Mouse (Mus musculus): ENCODE results near the gene Poc1a.

Gene Poc1a

DNA sequence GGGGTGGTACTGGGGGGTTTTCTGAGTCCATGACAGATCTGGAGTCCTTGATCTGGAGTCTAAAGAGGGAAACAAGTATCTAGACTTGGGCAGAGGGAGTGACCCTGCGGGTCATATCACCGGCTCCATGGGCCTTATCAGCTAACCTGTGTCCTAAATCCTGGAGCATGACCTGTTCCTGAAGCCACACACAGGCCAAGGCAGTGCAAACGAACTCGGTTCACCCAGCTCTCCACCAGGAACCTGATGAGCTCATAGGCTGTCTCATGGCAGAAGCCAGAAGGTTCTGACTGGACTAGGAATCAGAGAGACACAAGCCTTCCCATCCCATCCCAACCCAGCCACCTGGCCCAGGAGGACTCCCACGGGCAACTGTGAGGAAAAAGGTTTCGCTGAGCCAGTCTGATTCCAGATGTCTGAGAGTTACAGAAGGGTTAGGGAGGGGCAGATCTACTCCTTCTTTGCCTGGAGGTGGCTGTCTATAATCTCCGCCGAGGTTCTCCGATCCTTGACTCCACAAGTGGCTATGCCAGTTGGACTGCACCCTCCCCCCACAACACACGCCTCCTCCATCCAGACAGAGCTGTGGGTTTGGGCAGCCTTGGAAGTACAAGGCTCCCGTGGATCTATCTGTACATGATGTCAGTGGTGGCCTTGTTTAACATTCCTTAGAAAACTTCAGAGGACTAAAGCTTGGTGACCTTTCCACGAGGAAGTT is 15.3 kb upstream of the Poc1a start:
- DNase-seq (ENCODE audit: low spot score), result no peak

DNA sequence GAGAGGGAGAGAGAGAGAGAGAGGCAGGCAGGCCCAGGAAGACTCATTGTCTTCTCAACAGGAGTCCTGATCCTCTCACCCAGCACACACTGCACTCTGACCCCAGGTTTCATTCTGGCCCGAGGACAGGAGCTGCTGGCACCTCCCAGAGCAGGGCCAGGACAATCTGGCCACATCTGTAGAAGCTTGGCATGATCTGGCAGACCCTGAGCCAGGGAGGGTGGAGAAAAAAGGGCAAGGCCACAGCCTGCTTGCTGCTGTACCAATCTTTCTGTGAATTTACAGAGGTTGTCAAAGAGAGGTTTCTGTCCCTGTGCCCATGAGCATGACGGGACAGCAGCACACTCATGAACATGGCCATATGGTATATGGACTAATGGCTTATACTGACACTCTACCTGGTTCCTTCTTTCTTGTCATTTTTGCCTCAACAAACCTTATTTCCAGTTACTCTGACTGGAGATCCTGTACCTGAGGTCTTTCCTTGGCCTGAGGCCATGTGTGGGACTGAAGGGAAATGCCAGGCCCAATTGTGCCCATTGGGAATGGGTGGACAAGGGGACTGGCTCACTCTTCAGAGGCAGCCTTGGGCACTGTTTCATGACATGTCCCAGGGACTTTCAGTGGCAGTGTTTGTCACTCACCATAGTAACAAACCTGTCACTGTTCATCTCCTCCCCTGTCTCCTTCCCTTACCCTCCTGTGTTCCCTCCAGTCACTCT is 13.8 kb upstream of the Poc1a start:
- DNase-seq (ENCODE audit: low spot score), result no peak

DNA sequence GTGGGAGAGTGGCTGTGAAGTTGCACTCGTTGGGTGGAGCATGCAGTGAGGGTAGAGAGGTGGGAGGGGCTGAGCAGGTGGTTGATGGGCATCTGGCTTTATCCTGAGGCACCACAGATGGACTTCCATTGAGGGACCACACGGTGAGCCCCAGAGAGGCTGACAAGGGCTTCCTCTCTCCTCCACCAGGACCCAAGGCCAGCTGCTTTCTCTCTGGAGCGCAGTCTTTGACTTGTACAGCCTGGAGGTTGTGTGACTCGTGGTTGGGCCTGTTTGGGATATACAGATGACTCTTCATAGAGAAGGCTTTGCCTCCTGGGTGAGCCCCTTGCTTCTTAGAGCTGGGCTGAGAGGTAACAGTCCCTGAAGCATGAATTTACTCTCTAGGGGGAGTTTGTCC is 12.4 kb upstream of the Poc1a start:
- no peak for DNase-seq (ENCODE audit: low spot score)

DNA sequence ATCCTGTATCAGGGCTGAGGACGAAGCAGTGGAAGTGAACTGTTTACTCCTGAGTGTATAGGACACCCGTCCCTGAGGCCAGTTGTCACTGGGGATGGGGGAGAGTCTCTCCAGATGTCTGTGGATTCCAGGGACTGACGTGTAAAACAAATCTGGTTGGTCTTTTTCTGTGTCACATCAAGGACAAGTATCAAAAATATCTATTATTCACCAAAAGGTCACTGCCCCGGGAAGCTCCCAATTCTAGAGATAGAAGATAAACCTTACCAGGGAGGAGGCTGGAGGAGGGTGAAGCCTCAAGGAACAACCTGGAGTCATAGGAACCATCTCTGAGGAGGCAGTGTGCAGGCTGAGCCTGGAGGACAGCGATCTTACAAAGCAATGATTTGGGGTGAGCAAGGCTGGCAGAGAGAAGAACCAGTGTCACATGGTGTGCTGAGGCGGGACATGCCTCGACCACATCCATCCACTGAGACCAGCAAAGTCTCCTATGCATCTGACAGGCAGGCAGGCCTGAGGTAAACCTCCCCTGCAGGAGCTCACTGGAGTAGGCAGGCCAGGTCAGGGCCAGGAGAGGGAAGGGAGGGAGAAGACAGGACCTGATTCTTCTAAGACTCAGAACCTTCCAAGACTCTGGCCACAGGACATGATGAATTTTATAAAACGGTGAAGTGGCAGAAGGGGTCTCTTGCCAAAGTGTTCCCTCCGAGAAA is 11.6 kb upstream of the Poc1a start:
- DNase-seq (ENCODE audit: low spot score), result no peak

DNA sequence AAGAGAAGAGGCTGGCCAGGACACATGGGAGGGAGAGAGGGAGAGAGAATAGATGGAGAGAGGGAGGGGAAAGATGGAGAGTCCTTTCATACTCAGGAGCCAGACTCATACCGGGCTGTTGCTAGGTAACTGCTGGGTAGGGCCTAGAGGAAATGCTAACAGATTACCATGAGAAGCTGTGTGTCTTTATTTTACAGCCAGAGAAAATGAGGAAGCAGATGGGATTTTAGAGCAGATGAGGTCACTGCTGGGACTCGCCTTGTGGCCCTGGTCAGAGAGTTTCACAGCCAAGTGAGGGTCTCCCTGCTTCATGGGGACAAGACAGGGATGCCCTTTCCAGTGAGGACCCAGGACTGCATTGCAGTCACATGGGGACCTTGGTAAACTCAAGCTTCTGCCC is 11.0 kb upstream of the Poc1a start:
- peak; percentile 52 for DNase-seq (ENCODE audit: low spot score)

DNA sequence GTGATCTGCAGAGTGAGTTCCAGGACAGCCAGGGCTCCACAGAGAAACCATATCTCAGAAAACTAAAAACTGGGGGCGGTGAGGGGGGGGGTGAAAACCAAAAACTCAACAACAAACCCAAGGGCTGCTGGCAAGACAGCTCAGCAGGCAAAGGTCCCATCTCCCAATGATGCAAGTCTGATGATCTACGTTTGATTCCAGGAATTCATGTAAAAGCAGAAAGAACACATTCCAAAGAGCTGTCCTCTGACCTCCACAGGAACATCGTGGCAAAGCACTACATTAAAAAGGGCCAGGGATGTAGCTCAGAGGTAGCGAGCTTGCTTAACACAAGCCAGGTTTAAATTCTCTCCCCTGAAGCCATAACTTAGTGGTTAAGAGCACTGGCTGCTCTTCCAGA is 10.2 kb upstream of the Poc1a start:
- DNase-seq (ENCODE audit: low spot score), result no peak

- no peak for DNase-seq (ENCODE audit: low spot score)
These were observed 8.6 kb upstream of the Poc1a start for GRCm38 (mm10) chr9:106272288-106272687.

DNA sequence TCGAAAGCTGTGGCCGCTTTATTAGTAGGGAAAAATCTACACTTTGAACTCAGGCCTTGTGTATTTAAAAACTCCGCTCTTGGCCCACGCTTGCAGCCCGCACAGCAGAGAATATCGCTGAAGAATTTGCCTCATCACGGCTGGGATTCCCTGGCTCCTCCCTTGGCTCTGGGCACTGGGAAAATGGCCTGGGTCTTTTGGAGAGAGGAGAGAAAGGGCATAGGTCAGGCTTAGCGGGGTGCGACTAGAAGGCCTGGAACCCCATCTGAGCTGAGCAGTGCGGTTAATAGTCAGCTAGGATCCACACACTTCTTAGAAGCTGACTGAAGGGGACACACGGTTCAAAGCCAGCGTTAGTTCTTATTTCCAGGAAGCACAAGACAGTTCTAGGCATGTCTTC is 7.6 kb upstream of the Poc1a start:
- no peak for DNase-seq (ENCODE audit: low spot score)

- DNase-seq (ENCODE audit: low spot score), result no peak
These were observed 7.1 kb upstream of the Poc1a start for GRCm38 (mm10) chr9:106273791-106274190.

DNA sequence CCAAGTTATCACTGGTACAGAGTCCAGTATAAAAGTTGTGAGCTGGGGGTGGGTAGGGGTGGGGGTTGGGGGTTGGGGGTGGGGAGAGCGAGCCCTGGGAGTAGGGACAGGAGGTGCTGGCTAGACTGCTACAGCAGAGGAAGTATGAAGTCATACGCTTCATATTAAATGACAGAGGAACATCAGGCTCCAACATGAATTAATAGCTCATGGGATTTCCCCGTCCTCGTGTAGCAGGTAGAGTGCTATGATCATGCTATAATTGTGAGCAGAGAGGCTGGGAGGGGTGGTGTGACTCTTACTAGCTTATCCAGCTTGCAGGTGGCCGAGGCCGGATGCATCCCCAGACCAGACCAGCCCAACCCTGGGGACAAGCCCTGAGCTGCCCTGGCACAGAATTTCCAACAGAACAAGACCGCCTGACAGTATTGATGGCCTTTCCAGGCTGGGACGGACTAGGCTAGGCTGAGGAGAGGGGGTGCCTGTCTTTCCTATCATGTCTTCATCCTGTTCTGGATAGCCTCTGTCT is 6.1 kb upstream of the Poc1a start:
- no peak for DNase-seq (ENCODE audit: low spot score)

GRCm38 (mm10) chr9:106275806-106276205 is 5.1 kb upstream of the Poc1a start:
- DNase-seq (ENCODE audit: low spot score), result no peak

GRCm38 (mm10) chr9:106280386-106280785 is 475 bp upstream of the Poc1a start:
- DNase-seq (ENCODE audit: low spot score), result peak; percentile 79

DNA sequence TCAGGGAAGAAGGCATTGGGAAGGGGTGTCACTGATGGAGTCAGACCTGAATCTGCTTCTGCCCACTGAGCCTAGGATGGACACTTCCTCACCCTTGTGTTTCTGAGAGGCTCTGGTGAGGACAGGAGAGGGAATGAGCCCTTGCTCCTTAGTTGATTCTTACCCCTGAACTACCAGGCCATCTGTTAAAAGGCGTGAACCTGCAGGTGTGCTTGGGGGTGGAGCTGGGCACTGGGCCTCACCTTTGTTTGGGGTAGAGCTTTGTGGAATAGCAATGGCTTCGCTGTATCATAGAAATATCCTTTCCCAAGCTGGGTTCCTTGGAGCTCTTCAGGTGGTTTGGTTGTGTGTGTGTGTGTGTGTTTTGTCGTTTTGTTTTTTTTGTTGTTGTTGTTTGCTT is 1.2 kb downstream of the Poc1a start:
- no peak for DNase-seq (ENCODE audit: low spot score)

GRCm38 (mm10) chr9:106287165-106287564 is 6.3 kb downstream of the Poc1a start:
- DNase-seq (ENCODE audit: low spot score), result no peak

DNA sequence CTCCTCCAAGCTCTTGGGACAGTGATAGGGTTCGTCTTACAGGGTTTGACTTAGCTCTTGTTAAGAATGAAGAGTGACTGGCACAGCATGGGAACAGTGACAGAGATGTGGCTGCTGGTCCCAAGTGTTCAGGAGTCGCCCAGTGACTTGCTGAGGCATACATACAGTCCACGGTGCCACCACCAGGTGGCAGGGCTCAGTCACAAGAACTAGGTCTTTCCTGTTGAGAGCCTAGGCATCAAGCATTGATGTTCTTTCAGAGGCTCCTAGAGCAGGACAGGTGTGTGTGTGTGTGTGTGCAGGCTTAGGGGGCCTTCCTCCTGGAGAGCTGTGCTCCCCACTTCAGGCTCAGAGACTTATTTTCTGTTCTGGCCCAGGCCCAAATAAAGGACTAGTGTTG is 8.0 kb downstream of the Poc1a start:
- peak; percentile 82 for DNase-seq (ENCODE audit: low spot score)

DNA sequence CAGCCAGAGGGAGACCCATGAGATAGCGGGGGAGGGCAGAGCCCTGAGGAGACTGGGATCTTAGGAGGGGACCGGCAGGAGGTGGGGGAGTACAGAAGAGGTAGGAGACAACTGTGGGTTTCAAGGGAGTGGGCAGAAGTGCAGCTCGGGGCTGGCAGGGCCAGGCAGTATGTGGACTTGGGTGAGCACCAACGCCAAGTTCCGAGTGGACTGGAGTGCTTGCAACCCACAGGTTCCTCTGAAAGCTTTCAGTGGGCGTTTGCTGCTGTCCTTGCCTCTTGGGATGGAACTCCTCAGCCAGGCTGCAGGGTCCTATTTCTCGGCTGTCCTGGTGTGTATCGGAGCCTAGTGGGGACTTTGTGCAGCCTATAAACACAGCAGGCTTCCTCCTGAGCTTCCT is 9.0 kb downstream of the Poc1a start:
- no peak for DNase-seq (ENCODE audit: low spot score)

GRCm38 (mm10) chr9:106290636-106291122 is 9.8 kb downstream of the Poc1a start:
- no peak for DNase-seq (ENCODE audit: low spot score)

DNA sequence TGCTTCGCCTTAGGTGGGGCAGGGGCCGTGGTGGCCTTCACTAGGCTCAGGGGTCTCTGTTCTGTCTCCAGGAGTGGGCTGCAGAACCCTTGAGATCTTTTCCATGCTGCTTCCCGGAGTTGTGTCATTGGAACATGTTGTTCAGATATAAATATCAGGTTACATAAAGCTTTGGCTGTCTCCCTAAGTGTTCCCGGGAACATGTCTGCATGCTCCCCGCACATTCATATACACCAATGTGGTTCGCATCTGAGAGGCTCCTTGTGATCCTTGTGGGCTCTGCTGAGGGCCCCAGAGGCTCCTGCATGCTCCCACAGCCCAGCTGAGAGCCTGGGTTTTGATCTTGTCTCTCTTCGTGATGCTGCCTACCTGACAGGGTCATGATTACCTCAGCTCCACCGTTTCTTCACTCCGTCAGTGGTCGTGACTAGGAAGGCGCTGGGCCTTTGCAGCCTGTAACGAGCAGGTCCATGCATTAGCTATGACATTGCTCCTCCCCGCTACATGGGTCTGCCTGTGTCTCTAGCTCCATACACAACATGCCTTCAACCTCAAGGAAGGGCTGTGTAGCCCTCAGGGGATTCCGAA is 12.8 kb downstream of the Poc1a start:
- DNase-seq (ENCODE audit: low spot score), result no peak

DNA sequence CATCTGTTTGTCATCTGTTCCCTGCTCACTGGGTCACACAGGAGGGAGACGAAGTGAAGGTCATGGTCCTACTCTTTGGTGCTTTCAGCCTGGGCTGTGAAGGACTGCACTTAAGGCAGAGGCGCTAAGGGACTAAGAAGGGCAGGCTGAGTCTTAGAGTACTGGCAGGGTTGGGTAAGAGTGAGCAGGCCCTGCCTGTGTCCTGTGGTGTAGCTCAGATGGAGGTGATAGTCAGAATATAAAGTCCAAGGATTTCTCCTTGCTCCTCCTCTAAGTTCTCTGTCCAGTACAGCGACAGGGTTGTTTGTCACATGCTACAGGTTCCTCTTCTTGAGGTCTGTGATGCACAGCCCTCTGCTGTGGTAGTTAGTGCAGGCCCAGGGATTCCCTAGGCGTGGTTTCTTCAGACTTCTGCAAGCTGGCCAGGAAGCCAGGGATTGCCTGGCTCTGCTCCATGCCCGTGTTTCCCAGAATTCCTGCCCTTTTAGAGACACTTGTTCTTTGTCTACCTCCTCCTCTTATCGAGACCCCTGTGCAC is 15.8 kb downstream of the Poc1a start:
- no peak for DNase-seq (ENCODE audit: low spot score)

- no peak for DNase-seq (ENCODE audit: low spot score)
These were observed 19.4 kb downstream of the Poc1a start for GRCm38 (mm10) chr9:106300176-106300803.

- DNase-seq (ENCODE audit: low spot score), result no peak
These were observed 20.1 kb downstream of the Poc1a start for GRCm38 (mm10) chr9:106300949-106301348.

Data from embryo, embryonic 10.5 days (tissue).